Mouse (Mus musculus) embryonic facial prominence, embryonic 15.5 days (tissue): ENCODE measurements around the gene Maf. TPM values are rescaled to one million over a fixed set of nuclear protein-coding genes. Genes with fewer than 3 reads are reported as not detected.

Source experiments
- ATAC-seq: fragments of 200-750 bp; cut with Nextera tagmentation; 2 replicates; pipeline ENCODE4 v1.8.0; 2017; ENCODE audit warnings: low read depth, moderate TSS enrichment; ENCODE audit not compliant: insufficient number of reproducible peaks, low FRiP score, low TSS enrichment
- H3K27ac ChIP-seq: fragments of 300-500 bp; sonication (generic); replicated peaks from 2 replicates; pipeline ENCODE4 v1.5.1; 2015; ENCODE audit warnings: mild to moderate bottlenecking, inconsistent platforms
- H3K27me3 ChIP-seq: fragments of 300-500 bp; sonication (generic); 2 replicates; pipeline ENCODE4 v1.6.1; 2015; ENCODE audit warnings: inconsistent platforms
- H3K36me3 ChIP-seq: fragments of 300-500 bp; sonication (generic); 2 replicates; pipeline ENCODE4 v1.6.1; 2015; ENCODE audit warnings: mild to moderate bottlenecking, inconsistent platforms
- H3K4me1 ChIP-seq: fragments of 300-500 bp; sonication (generic); 2 replicates; pipeline ENCODE4 v1.6.1; 2015; ENCODE audit warnings: inconsistent platforms
- H3K4me2 ChIP-seq: fragments of 300-500 bp; sonication (generic); replicated peaks from 2 replicates; pipeline ENCODE4 v1.6.1; 2015; ENCODE audit warnings: mild to moderate bottlenecking, inconsistent platforms
- H3K4me3 ChIP-seq: fragments of 300-500 bp; sonication (generic); replicated peaks from 2 replicates; pipeline ENCODE4 v1.5.1; 2015; ENCODE audit warnings: mild to moderate bottlenecking, inconsistent platforms
- H3K9ac ChIP-seq: fragments of 300-500 bp; sonication (generic); 2 replicates; pipeline ENCODE4 v1.6.1; 2015; ENCODE audit warnings: inconsistent platforms
- H3K9me3 ChIP-seq: fragments of 300-500 bp; sonication (generic); replicated peaks from 2 replicates; pipeline ENCODE4 v1.6.1; 2016; ENCODE audit warnings: inconsistent platforms
- WGBS: fragments of 180-500 bp; shearing (Covaris S2); methylation state at CpG from one replicate; pipeline ENCODE4 v1.1.7; 2015; 5-methylcytosine and 5-hydroxymethylcytosine counted together
- polyA plus RNA-seq: library from polyadenylated mRNA; unstranded; fragments of >200 nt; fragmentation: Nextera tagmentation; extraction: Ambion mirVana; gene quantifications from 2 replicates; pipeline ENCODE4 v1.2.1, GENCODE M21; 2015

The Maf gene
- polyA plus RNA-seq, 1 experiment from 2014 or later = 9.4 TPM

DNA sequence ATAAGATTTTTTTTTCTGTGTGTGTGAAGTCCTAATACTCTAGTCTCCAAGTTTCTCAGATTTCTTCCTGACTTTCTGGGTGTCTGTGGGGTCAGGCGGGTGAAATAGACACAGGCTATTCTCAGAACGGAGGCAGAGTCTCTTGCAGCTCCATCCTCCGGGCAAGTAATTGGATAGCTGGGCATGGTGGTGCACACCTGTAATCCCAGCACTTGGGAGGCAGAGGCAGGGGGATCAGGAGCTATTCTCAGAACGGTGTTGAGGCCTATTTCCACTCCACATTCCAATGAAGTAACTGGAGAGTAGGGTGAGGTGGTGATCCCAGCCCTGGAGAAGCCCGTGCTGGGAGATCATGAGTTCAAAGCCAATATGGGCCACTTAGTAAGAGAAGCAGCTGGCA, 67.6 kb downstream of the Maf start:
- no peak overlapping the region for H3K9ac ChIP-seq
- H3K36me3 ChIP-seq = no peaks in the 10 kb centered on the region
- no peak overlapping the region for H3K4me2 ChIP-seq
- no peaks in the 10 kb centered on the region for H3K27me3 ChIP-seq
- H3K27ac ChIP-seq = no peak overlapping the region
- WGBS = 64% methylated on average over 5 of the region's 5 CpGs
- no peaks in the 10 kb centered on the region for H3K9me3 ChIP-seq
- no peaks in the 10 kb centered on the region for H3K4me1 ChIP-seq
- H3K4me3 ChIP-seq = no peak overlapping the region
- no peak for ATAC-seq

DNA sequence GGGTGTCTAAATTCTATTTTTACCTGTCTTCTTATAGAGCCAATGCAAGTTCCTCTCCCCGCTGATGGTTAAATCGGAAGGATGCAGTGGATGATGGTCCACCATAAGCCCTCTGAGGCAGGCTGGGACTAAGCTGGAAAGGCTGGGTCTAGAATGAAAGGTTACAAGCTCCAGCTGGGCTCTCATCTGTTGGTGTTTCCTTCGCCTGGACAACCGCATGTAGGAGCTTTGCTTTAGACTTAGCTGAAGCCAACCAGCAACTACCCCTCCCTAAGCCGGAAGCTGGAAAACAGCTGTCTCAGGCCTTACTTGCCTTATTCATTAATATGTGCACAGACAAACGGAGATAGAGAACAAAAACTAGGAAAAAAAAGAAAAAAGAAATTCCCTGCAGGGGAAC, 70.8 kb downstream of the Maf start:
- Histone ChIP-seq H3K4me2 (no peak overlapping the region), H3K27me3 (no peaks in the 10 kb centered on the region), H3K9me3 (no peaks in the 10 kb centered on the region), H3K27ac (no peak overlapping the region), H3K36me3 (no peaks in the 10 kb centered on the region), H3K4me1 (no peaks in the 10 kb centered on the region), H3K4me3 (no peak overlapping the region), H3K9ac (no peak overlapping the region)
- no peak for ATAC-seq
- WGBS = 67% methylated on average over 6 of the region's 6 CpGs
